Mouse (Mus musculus): ENCODE results near the gene Mfap1b.
"Not testable (repeated sequence)": the region's sequence is repeated elsewhere in the genome, so short reads cannot be mapped to it uniquely, and the experiment has no call there.

Mfap1b gene

DNA sequence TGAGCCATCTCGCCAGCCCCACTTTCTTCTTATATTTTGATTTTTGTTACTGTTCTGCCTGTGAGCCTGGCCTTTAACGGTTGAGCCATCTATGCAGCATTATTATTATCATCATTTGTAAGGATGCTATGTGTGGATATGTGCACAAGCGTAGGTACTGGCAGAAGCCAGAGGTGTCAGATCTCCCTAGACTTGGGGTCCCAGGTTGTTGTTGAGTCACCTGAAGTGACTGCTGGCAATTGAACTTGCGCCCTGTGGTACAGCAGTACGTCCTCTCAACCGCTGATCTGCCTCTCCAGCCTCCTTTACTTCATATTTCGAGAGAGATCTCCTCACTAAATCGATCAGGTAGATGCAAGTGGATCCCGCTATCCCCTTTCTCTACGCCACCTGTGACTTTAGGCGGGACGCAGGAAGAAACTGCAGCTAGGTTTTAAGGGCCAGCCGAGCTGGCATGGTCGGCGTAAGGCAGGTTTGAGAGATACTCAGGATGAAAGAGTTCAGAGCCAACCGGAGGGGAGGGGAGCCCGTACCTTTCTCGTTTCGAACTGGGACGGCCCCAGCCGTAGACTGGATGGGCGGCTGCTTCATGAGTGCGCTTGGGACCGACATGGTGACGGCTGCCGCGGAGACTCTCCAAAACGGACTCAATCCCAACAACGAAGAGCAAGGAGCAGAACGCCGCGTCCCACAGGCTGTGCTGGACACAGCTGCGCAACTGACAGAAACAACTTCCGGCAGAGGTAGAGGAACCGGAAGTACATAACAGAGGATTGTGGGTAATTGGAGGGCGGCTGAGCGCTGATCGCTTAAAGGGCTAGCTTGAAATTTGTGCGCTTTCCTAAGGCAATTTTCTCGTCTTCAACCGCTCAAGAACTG, at the start of gene Mfap1b:
Gene Mfap1b, minus strand, starts transcription at position 767 of the 879 bp plus-strand sequence.
- in situ Hi-C loops (cut with MboI, MseI), result loop anchor here (5.0 kb wide), 1 partner anchor 34 kb away; the partner anchor contains the start of genes Mfap1a and Wdr76

DNA sequence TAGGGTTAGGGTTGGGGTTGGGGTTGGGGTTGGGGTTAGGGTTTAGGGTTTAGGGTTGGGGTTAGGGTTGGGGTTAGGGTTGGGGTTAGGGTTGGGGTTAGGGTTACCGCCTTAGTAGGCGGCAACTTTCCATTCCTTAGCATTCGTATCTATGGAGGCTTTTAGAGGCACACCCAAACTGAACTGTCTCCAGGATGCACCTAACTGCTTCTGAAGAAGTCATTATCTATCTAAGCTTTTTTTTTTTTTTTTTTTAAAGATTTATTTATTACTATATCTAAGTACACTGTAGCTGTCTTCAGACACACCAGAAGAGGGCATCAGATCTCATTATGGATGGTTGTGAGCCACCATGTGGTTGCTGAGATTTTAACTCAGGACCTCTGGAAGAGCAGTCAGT, 49.0 kb upstream of the Mfap1b start:
- in situ Hi-C loops (cut with MboI, MseI), result not testable (repeated sequence)

GRCm38 (mm10) chr2:121522006-121522405, 48.1 kb upstream of the Mfap1b start:
- in situ Hi-C loops (cut with MboI, MseI), result no loop called here

DNA sequence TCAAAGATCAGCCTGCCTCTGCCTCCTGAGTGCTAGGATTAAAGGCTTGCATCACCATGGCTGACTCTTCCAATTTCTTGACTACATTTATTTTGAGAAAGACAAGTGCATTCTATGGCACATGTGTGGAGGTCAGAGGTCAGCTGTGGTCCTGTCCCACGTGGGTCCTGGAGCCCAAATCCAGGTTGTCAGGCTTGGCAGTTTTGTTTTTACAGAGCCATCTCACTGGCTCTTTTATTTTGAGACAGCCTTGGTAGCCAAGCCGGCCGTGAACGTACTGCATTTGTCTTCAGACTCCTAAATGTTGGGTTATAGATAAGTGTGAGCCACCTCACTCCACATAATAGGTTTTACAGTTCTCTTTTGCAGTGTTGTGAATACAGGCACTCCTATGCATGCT, 44.8 kb upstream of the Mfap1b start:
- in situ Hi-C loops (cut with MboI, MseI), result not testable (repeated sequence)

- in situ Hi-C loops (cut with MboI, MseI), result no loop called here
These were observed 44.2 kb upstream of the Mfap1b start for GRCm38 (mm10) chr2:121518106-121518505.

GRCm38 (mm10) chr2:121514211-121514610, 40.3 kb upstream of the Mfap1b start:
- in situ Hi-C loops (cut with MboI, MseI), result no loop called here

GRCm38 (mm10) chr2:121512991-121513765, 39.3 kb upstream of the Mfap1b start:
- in situ Hi-C loops (cut with MboI, MseI), result not testable (repeated sequence)

DNA sequence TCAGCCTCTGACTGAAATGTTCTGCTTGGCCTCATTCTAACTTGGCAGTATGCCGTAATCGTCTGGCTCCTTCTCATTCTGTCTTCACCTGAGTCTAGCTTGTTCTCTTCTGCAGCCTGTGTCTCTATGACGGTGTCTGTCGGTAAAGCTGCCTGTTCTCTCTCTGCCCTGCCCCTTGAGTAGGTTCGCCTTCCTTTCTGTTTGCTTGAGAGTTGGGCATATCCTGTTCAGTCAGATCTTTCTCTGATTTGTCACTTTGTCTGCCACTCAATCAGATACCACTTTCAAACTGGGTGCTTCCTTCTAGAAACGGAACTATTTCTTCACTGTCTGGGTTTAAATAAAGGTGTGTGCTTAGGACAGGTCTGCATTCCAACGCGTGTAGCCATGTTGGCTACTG, 37.5 kb upstream of the Mfap1b start:
- in situ Hi-C loops (cut with MboI, MseI), result no loop called here

- in situ Hi-C loops (cut with MboI, MseI), result loop anchor here (5.0 kb wide), 1 partner anchor 37 kb away; the partner anchor contains the start of gene Mfap1b
These were observed 35.7 kb upstream of the Mfap1b start for GRCm38 (mm10) chr2:121509584-121509983.

DNA sequence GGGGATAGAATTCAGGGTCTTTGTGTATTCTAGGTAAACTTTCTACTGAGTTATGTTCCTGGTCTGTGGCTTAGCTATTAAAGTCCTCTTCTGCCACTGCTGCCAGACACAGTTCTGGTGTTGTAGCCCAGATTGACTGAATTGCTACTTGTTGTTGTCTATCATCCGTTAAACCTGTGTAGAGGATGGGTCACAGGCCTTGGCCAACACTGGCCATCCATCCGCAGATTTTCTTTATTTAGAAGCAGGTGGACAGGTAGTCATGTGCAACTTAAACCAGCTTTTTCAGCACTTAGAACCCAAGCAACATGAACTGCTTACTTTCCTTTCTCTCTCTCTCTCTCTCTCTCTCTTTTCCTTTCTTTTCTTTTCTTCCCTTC, 34.1 kb upstream of the Mfap1b start:
- in situ Hi-C loops (cut with MboI, MseI), result loop anchor here (5.0 kb wide), 1 partner anchor 36 kb away; the partner anchor contains the start of gene Mfap1b

- in situ Hi-C loops (cut with MboI, MseI), result loop anchor here (5.0 kb wide), 1 partner anchor 35 kb away; the partner anchor contains the start of gene Mfap1b
These were observed 33.5 kb upstream of the Mfap1b start for GRCm38 (mm10) chr2:121507173-121507950.

- in situ Hi-C loops (cut with MboI, MseI), result loop anchor here (5.0 kb wide), 1 partner anchor 34 kb away; the partner anchor contains the start of gene Mfap1b
These were observed 32.3 kb upstream of the Mfap1b start, which contains the start of the genes Mfap1a and Wdr76 for GRCm38 (mm10) chr2:121505942-121506882. Gene Mfap1a (minus strand): TSS chr2:121506665. Gene Wdr76 (plus strand): TSS chr2:121506723.

DNA sequence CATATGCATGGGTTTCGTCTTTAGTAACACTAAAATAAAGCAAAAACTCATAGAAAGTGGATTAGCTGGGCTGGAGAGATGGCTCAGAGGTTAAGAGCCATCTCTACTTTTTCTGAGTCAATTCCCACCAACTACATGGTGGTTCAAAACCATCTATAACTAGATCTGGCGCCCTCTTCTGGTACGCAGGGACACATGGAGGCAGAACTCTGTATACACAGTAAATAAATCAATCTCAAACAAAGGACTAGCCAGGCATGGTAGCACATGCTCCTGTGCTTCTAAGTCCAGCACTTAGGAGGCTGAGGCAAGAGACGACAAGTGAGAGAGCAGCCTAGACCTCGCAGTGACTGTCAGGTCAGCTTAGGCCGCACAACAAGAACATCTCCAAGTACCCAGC, 27.7 kb upstream of the Mfap1b start:
- in situ Hi-C loops (cut with MboI, MseI), result not testable (repeated sequence)

DNA sequence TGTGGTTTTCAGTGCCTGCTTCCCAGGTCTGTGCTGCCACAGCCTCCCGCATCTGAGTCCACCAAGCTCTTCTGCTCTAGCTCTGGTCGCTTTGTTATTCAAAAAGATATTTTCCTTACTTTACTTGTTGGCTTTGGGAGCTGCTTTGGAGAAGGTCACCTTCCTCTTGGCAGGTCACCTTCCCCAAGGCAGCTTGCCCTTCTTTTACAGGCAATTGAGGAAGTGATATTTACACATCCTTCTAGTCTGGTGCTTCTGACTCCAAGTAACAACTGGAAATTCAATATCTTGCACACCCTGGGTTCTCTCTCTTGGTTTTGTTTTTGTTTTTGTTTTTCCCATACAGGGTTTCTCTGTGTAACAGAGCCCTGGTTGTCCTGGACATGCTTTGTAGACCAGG, 10.5 kb upstream of the Mfap1b start:
- in situ Hi-C loops (cut with MboI, MseI), result not testable (repeated sequence)

DNA sequence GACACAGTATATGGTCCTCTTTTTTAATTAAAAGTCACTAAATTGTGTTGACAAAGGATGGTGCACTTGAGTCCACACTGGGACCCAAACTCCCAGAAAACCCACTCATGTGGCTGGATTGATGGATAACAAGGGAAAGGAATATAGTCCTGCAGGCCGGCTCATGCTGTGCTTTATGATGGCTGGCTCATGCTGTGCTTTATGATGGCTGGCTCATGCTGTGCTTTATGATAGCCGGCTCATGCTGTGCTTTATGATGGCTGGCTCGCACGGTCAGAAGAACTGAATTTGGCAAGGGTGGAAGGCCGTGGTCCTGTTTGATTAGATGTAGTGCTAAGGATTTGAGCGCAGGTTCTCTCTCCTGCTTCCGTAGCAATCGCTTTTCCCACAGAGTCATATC, 9.7 kb upstream of the Mfap1b start:
- in situ Hi-C loops (cut with MboI, MseI), result no loop called here

DNA sequence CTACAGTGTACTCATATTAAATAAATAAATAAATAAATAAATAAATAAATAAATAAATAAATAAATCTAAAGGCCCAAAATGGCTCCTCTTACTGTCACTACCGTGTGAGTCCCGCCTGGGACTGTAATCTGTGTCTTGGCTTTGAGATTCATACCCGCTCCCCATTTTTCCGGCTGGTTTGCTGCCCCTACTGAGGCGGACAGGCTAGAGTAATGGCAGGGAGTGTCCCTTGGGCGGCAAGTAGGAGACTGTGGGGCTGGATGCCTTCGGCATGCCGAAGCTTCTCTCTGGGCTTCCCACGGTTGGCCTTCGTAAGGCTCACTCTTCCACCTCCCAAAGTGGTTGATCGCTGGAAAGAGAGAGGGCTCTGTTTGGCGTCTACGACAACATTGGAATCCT, 7.0 kb upstream of the Mfap1b start:
- in situ Hi-C loops (cut with MboI, MseI), result not testable (repeated sequence)

DNA sequence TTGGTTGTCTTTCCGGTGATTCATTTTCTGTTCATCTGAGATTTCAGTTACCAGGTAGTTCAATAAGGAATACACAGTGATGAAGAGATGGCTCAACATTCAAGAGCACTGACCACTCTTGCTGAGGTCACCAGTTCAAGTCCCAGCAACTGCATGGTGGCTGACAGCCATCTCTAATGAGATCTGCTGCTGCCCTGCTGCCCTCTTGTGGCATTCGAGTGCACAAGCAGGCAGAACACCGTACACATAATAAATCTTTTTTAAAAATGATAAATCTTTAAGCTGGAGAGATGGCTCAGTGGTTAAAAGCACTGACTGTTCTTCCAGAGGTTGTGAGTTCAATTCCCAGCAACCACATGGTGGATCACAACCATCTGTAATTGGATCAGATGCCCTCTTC, 6.6 kb upstream of the Mfap1b start:
- in situ Hi-C loops (cut with MboI, MseI), result no loop called here

DNA sequence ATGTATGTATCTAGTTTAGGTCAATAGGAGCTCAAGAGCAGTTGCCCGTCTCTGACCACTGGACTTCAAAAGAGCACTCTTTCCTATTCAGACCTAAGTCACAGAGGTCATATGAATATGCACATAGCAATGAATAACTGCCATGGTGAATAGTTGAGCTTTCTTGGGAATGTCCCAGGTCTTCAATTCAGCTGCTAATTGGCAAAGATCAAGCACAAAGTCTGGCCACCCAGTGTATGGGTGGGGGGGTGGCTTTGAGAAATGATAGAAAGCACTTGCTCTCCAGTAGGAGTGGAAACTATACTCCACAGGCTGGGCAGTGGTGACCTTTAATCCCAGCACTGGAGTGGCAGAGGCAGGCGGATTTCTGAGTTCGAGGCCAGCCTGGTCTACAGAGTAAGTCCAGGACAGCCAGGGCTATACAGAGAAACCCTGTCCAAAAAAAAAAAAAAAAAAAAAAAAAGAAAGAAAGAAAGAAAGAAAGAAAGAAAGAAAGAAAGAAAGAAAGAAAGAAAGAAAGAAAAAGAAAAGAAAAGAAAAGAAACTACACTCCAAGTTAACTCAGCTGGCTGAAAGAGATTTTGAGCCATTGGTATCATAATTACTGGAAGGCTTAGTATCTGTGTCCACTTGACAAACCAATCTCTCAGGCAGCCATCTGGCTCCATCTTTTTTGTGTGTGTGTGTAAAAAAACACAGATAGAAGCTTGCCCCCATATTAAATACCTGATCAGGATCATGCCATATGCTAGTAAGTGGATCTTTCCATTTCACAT, 3.8 kb upstream of the Mfap1b start:
- in situ Hi-C loops (cut with MboI, MseI), result no loop called here

DNA sequence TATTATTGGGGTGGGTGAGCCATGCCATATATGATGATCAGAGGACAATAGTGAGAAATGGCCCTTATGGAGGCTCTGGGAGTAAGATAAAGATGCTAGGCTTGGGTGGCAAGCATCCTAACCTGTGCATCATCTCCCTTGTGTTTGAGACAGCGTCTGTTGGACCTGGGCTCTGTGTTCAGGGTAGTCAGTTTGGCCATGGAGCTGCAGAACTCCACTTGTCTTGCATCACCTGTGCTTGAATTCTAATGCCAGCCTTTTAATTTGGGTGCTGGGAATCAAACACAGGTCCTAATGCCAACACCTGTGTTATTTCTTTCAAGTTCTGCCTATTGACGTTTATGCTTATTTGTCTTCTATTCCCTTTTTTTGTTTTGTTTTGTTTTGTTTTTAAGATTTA, 1.4 kb upstream of the Mfap1b start:
- in situ Hi-C loops (cut with MboI, MseI), result not testable (repeated sequence)

All from regulatory T cell (primary cell).